Mouse (Mus musculus) megakaryocyte, embryonic 14.5 days (primary cell): Measurements from ENCODE around the gene Fig4.

Source experiments
- FLI1 ChIP-seq: IDR thresholded peaks from 2 replicates; pipeline ENCODE4 v1.6.1; 2012; ENCODE audit warnings: low read length, inconsistent platforms, mixed read lengths
- GATA1 ChIP-seq: IDR thresholded peaks from 3 replicates; pipeline ENCODE4 v1.6.1; 2012; ENCODE audit warnings: mixed read lengths, low read length, inconsistent platforms, borderline replicate concordance

GRCm38 (mm10) chr10:41208860-41209377 lies 94.1 kb downstream of the Fig4 start:
- TF ChIP-seq GATA1 (no peak), FLI1 (no peak)
